Mouse (Mus musculus) intestine, postnatal 0 days (tissue): Measurements from ENCODE around the gene Trim60. TPM values are rescaled to one million over a fixed set of nuclear protein-coding genes. Genes with fewer than 3 reads are reported as not detected.

Experiments used
- ATAC-seq: fragments of 200-750 bp; cut with Nextera tagmentation; 2 replicates; pipeline ENCODE4 v1.8.0; 2017; ENCODE audit warnings: mild to moderate bottlenecking, moderate TSS enrichment, moderate library complexity
- H3K27ac ChIP-seq: fragments of 300-500 bp; sonication (generic); 2 replicates; pipeline ENCODE4 v1.5.1; 2014; ENCODE audit warnings: mild to moderate bottlenecking, low read depth, low read length, moderate library complexity
- H3K27me3 ChIP-seq: fragments of 300-500 bp; sonication (generic); replicated peaks from 2 replicates; pipeline ENCODE4 v1.6.1; 2014; ENCODE audit warnings: low read length, mixed read lengths; ENCODE audit not compliant: control insufficient read depth, insufficient read depth
- H3K36me3 ChIP-seq: fragments of 300-500 bp; sonication (generic); 2 replicates; pipeline ENCODE4 v1.6.1; 2014; ENCODE audit warnings: mild to moderate bottlenecking, moderate library complexity; ENCODE audit not compliant: control insufficient read depth, insufficient read depth
- H3K4me1 ChIP-seq: fragments of 300-500 bp; sonication (generic); replicated peaks from 2 replicates; pipeline ENCODE4 v1.6.1; 2014; ENCODE audit warnings: antibody characterized with exemption, low read length, mixed read lengths; ENCODE audit not compliant: control insufficient read depth, insufficient read depth
- H3K4me2 ChIP-seq: fragments of 300-500 bp; sonication (generic); replicated peaks from 2 replicates; pipeline ENCODE4 v1.6.1; 2014; ENCODE audit warnings: low read depth, mild to moderate bottlenecking, moderate library complexity
- H3K4me3 ChIP-seq: fragments of 300-500 bp; sonication (generic); 2 replicates; pipeline ENCODE4 v1.5.1; 2014; ENCODE audit warnings: low read depth, low read length
- H3K9ac ChIP-seq: fragments of 300-500 bp; sonication (generic); 2 replicates; pipeline ENCODE4 v1.6.1; 2014; ENCODE audit warnings: mild to moderate bottlenecking, low read depth, low read length
- H3K9me3 ChIP-seq: fragments of 300-500 bp; sonication (generic); 2 replicates; pipeline ENCODE4 v1.6.1; 2016; ENCODE audit warnings: mixed run types; ENCODE audit not compliant: control insufficient read depth
- CTCF ChIP-seq: sonication (generic); IDR thresholded peaks from 2 replicates; pipeline ENCODE4 v1.5.1; 2016; ENCODE audit warnings: low read depth, mild to moderate bottlenecking, control low read depth, antibody characterized with exemption, moderate library complexity
- WGBS: fragments of 180-500 bp; shearing (Covaris S2); extraction: QIAGEN DNeasy Blood & Tissue Kit; methylation state at CpG from one replicate; pipeline ENCODE4 v1.1.7; 2014; 5-methylcytosine and 5-hydroxymethylcytosine counted together
- polyA plus RNA-seq: library from polyadenylated mRNA; unstranded; fragments of >200 nt; fragmentation: Nextera tagmentation; extraction: Ambion mirVana; gene quantifications from 2 replicates; pipeline ENCODE4 v1.2.1, GENCODE M21; 2015

The Trim60 gene
- polyA plus RNA-seq, 1 experiment from 2014 or later, result not detected

GRCm38 (mm10) chr8:64959025-64959424 is 59.4 kb downstream of the Trim60 start:
- Histone ChIP-seq H3K27ac (no peak overlapping the region), H3K27me3 (no peaks in the 10 kb centered on the region), H3K9me3 (no peaks in the 10 kb centered on the region), H3K4me3 (no peak overlapping the region), H3K36me3 (peaks cover 43% of the 10 kb centered on the region), H3K4me1 (no peaks in the 10 kb centered on the region), H3K4me2 (no peak overlapping the region), H3K9ac (no peak overlapping the region)
- 86% methylated on average over 9 of the region's 9 CpGs for WGBS
- no peak for TF ChIP-seq CTCF
- no peak for ATAC-seq

- no peak overlapping the region for H3K27ac ChIP-seq
- 89% methylated on average over 6 of the region's 6 CpGs for WGBS
- H3K9ac ChIP-seq, result no peak overlapping the region
- no peaks in the 10 kb centered on the region for H3K9me3 ChIP-seq
- H3K4me3 ChIP-seq, result no peak overlapping the region
- no peaks in the 10 kb centered on the region; the same call in 1 of the 2 replicates for H3K4me1 ChIP-seq
- H3K36me3 ChIP-seq, result no peaks in the 10 kb centered on the region
- H3K4me2 ChIP-seq, result no peak overlapping the region
- H3K27me3 ChIP-seq, result no peaks in the 10 kb centered on the region
- ATAC-seq, result no peak
- no peak for TF ChIP-seq CTCF
Observed at GRCm38 (mm10) chr8:64952101-64952500, 66.3 kb downstream of the Trim60 start.

Other genes with a start within 250 kb of the Trim60 start
- gene Klhl2, start 168.6 kb downstream of the Trim60 start, polyA plus RNA-seq, result 9.9 and 10.7 TPM in 2 replicates
- gene Tmem192, start 71.4 kb downstream of the Trim60 start, polyA plus RNA-seq, result 89.2 and 90.4 TPM in 2 replicates
- not detected in 2 replicates for gene Trim75, start 30.8 kb downstream of the Trim60 start, polyA plus RNA-seq
- gene Trim61, start 61 bp downstream of the Trim60 start, polyA plus RNA-seq, result 0.05 TPM in 1 of 2 replicates, not detected in the other
- 0.72 and 1.1 TPM in 2 replicates for gene Apela, start 18.8 kb upstream of the Trim60 start, polyA plus RNA-seq
- gene Gm10663, start 56.4 kb upstream of the Trim60 start, polyA plus RNA-seq, result not detected in 2 replicates
- gene BC030870, start 111.0 kb upstream of the Trim60 start, polyA plus RNA-seq, result 39.0 and 41.7 TPM in 2 replicates